Mouse (Mus musculus) adrenal gland, postnatal 4 days (tissue): ENCODE data around the gene Grid2. TPM values are rescaled to one million over a fixed set of nuclear protein-coding genes. Genes with fewer than 3 reads are reported as not detected.

Experiments used
- DNase-seq, 2 experiments: peaks; one replicate each; pipeline ENCODE4 v3.0.0; 2021 to 2022; ENCODE audit warnings: low spot score in 2 of 2, mixed read lengths in 2 of 2
- total RNA-seq, 2 experiments: library from RNA; stranded (reverse); gene quantifications; 2 replicates each; pipeline ENCODE4 v1.2.3; 2021

Grid2 gene
- total RNA-seq, 2 experiments from 2014 or later: 1.4 to 1.9 TPM

GRCm38 (mm10) chr6:64047950-64048349, 792.3 kb downstream of the Grid2 start:
- DNase-seq: no peak

- no peak for DNase-seq
Measured at GRCm38 (mm10) chr6:64063858-64064257, 808.2 kb downstream of the Grid2 start.

- no peak for DNase-seq
Measured at GRCm38 (mm10) chr6:64064704-64065103, 809.0 kb downstream of the Grid2 start.

- DNase-seq: no peak
Measured at GRCm38 (mm10) chr6:64073406-64073805, 817.7 kb downstream of the Grid2 start.

- no peak for DNase-seq
Measured at GRCm38 (mm10) chr6:64077911-64078310, 822.2 kb downstream of the Grid2 start.

- no peak for DNase-seq
Measured at GRCm38 (mm10) chr6:64098662-64099061, 843.0 kb downstream of the Grid2 start.

GRCm38 (mm10) chr6:64114594-64114993, 858.9 kb downstream of the Grid2 start:
- DNase-seq: no peak

GRCm38 (mm10) chr6:64136275-64136674, 880.6 kb downstream of the Grid2 start:
- no peak for DNase-seq

GRCm38 (mm10) chr6:64148613-64149012, 892.9 kb downstream of the Grid2 start:
- DNase-seq: no peak

GRCm38 (mm10) chr6:64174995-64175612, 919.4 kb downstream of the Grid2 start:
- DNase-seq: no peak

- no peak for DNase-seq
Measured at GRCm38 (mm10) chr6:64193646-64194045, 938.0 kb downstream of the Grid2 start.

GRCm38 (mm10) chr6:64202396-64203122, 946.9 kb downstream of the Grid2 start:
- no peak for DNase-seq

- no peak for DNase-seq
Measured at GRCm38 (mm10) chr6:64236351-64236750, 980.7 kb downstream of the Grid2 start.

GRCm38 (mm10) chr6:64240526-64240925, 984.9 kb downstream of the Grid2 start:
- no peak for DNase-seq

GRCm38 (mm10) chr6:64245951-64246350, 990.3 kb downstream of the Grid2 start:
- DNase-seq: no peak

- DNase-seq: no peak
Measured at GRCm38 (mm10) chr6:64251041-64251440, 995.4 kb downstream of the Grid2 start.

- no peak for DNase-seq
Measured at GRCm38 (mm10) chr6:64263517-64263916, 1007.8 kb downstream of the Grid2 start.

- DNase-seq: no peak
Measured at GRCm38 (mm10) chr6:64264224-64264623, 1008.5 kb downstream of the Grid2 start.

GRCm38 (mm10) chr6:64274319-64275114, 1018.8 kb downstream of the Grid2 start:
- no peak for DNase-seq

- no peak for DNase-seq
Measured at GRCm38 (mm10) chr6:64279927-64280326, 1024.3 kb downstream of the Grid2 start.

GRCm38 (mm10) chr6:64293761-64294160, 1038.1 kb downstream of the Grid2 start:
- no peak for DNase-seq

GRCm38 (mm10) chr6:64297633-64298032, 1042.0 kb downstream of the Grid2 start:
- no peak for DNase-seq
